Mouse (Mus musculus) liver, embryonic 14.5 days (tissue): ENCODE data around the gene Ap2m1.

Experiments used
- CTCF ChIP-seq: IDR thresholded peaks from 2 replicates; pipeline ENCODE4 v1.5.1; 2016; ENCODE audit warnings: antibody characterized with exemption, low read depth, control low read depth
- EP300 ChIP-seq: IDR thresholded peaks from 2 replicates; pipeline ENCODE4 v1.6.1; 2016; ENCODE audit warnings: antibody characterized with exemption, low read depth

DNA sequence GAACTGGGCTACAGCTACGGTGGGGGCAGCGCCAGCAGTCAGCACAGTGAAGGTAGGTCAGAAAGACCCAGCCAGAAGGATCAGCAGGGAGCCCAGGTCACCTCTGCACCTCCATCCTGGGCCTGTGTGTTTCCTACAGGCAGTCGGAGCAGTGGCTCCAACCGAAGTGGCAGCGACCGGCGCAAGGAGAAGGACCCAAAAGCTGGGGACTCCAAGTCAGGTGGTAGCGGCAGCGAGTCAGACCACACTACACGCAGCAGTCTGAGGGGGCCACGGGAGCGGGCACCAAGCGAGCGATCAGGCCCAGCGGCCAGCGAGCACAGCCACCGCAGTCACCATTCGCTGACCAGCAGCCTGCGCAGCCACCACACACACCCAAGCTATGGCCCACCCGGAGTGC is 4.3 kb upstream of the Ap2m1 start:
- TF ChIP-seq CTCF = no peak
- no peak for TF ChIP-seq EP300
